Mouse (Mus musculus) embryo, embryonic 11.5 days (tissue): ENCODE data around the gene Stk4.
A peak's percentile ranks its signal among the peaks of the same experiment; 100 is the strongest.
"Not testable (repeated sequence)": the region's sequence is repeated elsewhere in the genome, so short reads cannot be mapped to it uniquely, and the experiment has no call there.

Experiments used
- DNase-seq: peaks from one replicate; pipeline ENCODE4 v3.0.0-alpha.2; 2012; ENCODE audit warnings: low read depth, low spot score

The Stk4 gene

DNA sequence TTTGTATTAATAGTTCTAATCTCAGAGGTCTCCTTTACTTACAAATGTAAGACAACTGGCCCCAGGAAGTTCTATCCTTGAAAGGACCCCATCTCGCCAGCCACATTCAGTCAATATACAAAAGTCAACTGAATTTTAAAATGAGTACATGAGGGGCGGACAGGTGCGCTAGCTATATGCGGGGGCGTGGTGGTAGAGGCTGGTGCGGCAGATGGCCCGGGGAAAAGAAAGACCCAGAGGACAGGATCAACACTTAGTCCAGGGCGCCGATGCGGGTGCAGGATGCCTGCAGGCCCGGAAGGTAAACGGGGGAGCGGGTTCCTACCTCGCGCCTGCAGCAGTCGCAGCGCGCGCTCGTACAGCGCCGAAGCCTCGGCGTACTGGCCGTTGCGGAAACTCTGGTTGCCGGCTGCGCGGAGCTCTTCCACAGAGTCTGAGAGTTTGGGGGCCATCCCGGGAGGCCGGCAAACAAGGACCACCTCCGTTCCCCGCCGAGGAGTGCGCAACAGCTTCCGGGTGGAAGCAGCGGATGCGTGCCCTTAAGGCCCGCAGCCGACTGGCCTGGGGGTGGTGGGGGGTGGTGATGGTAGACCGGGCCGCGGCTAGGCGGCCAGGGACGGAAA is at the start of gene Stk4:
Stk4 (plus strand) TSS at position 181 of the 623 bp plus-strand sequence.
- no peak for DNase-seq

DNA sequence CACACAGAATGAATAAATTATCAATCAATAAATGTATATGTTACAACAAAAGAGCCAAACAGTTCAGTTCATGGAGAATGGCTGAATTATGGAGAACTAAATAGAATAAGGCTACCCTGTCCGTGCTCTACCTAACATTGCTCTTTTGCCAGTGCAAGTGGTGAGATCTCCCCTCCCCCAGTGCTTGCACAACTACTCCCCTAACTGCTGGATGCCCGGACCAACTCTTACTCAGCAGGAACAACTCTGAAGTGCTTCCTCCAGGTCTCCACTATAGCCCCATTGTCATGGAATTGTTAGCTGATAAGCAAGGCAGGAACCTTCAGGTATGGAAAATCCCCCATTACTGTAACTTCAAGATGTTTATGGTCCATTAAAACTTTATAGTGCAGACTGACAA is 48.0 kb upstream of the Stk4 start:
- no peak for DNase-seq

DNA sequence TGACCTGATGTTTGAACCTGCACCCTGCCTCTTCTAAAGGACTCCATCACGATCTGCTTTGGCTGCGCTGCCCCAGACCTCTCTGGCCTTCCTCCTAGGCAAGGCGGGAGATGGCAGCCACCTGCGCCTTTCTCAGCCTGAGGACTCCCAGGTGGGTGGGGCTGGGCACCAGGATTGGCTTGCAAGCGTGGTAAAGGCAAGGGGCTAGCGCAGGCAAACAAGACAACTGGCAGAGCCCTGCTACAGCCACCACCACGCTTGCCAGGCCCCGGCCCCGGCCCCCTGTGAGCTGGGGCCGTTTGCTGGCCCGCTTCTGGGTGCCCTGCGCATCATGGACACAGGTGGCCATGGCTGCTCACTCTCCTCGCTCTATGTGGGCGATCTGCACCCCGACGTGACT is 45.0 kb upstream of the Stk4 start, which contains the start of gene Pabpc1l:
Pabpc1l (plus strand) TSS at position 301 of the 400 bp plus-strand sequence.
- no peak for DNase-seq

DNA sequence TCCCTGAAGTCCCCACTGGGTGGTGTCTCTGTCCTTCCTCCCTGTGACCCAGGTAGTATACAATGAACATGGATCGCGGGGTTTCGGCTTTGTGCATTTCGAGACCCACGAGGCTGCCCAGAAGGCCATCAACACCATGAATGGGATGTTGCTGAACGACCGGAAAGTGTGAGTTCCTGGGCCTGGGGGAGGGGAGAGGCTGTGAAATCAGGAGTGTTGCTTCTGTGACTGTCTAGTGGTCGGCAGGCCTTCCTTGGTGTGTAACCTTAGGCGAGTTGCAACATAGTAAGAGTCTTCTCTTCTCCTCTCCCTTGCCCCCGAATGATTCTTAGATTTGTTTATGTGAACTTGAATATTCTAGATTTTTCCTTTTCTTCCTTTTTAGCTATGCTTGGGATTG is 39.0 kb upstream of the Stk4 start:
- DNase-seq = no peak

DNA sequence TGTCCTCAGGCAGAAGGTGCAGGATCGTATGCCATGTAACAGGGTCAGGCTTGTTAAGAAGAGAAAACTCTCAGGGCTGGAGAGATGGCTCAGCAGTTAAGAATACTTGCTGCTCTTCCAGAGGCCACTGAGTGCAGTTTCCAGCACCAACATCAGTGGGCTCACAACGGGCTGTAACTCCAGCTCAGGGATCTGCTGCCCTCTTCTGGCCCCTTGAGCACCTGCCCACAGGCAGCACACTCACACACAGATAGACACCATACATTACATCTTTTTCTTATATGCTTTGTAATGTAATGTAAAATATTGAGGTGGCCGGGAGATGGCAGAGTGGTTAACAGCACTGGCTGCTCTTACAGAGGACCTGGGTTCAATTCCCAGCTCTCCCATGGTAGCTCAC is 37.1 kb upstream of the Stk4 start:
- DNase-seq = no peak

DNA sequence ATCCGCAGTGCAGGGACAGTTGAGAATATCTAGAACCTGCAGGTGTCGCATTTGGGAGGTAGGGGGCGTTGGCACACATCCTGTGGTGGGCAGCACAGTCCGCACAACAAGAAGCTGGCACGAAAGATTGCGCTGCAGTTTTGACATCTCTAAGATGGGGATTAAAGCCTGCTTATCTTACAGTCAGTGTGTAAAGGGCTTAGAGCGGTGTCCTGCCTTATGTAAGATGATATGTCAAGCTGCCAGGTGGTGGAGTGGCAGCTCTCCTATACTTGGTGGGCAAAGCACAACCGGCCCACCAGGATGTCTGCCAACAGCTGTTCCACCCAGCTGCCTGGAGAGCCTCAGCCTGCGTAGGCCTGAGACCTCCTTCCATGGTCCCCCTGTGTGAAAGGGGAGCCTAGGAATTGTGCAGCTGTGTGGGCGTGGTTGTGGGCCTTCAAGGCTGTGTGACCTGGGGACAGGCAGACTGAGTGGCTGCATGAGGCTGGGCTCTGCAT is 33.6 kb upstream of the Stk4 start:
- no peak for DNase-seq

DNA sequence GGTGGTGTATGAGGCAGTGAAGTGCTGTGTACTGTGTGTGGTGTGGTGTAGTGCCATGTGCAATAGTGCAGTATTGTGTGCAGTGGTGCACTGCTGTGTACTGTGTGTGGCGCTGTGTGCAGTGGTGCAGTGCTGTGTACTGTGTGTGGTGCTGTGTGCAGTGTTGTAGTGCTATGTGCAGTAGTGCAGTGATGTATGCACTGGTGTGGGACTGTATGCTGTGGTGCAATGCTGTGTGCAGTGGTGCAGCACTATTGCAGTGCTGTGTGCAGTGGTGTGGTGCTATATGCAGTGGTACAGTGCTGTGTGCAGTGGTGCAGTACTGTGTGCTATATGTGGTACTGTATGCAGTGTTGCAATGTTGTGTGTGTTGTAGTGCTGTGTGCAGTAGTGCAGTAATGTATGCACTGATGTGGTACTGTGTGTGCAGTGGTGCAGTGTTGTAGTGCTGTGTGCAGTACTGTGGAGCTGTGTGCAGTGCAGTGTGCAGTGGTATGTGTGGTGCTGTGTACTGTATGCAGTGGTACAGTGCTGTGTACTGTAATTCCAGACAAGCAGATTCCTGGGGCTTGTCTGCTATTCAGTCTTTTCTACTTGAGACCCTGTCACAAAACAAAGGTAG is 31.6 kb upstream of the Stk4 start:
- DNase-seq = no peak

DNA sequence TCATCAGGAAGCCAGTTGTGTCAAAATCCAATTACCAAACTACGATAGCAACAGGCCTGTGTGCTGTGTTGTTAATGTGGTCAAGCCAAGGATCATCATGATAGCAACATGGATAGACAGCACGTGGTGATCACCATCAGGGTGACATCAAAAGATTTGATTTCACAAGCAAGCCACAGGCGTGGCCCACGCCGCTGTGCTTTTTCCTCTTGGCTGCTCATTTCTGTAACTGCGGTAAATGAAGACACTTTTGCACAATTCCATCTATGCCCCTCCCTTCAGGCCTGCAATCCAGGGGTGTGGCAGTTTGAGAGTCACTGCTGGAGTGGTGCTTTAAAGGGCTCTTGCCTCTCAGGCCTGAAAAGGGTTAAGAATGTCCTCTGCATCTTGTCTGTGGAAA is 29.2 kb upstream of the Stk4 start:
- DNase-seq = no peak

DNA sequence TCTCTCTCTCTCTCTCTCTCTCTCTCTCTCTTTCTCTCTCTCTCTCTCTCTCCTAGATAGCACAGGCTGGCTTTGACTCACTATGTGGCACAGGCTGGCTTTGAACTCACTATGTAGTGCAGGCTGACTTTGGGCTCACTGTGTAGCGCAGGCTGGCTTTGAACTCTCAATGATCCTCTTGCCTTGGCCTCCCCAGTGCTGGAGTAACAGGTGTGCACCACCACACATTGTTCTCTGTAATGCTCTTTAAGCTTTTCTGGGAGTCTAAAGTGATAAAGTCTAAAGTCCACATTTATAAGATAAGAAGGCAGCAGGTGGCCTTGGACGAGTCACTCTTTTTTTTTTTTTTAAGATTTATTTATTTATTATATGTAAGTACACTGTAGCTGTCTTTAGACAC is 28.6 kb upstream of the Stk4 start:
- no peak for DNase-seq

DNA sequence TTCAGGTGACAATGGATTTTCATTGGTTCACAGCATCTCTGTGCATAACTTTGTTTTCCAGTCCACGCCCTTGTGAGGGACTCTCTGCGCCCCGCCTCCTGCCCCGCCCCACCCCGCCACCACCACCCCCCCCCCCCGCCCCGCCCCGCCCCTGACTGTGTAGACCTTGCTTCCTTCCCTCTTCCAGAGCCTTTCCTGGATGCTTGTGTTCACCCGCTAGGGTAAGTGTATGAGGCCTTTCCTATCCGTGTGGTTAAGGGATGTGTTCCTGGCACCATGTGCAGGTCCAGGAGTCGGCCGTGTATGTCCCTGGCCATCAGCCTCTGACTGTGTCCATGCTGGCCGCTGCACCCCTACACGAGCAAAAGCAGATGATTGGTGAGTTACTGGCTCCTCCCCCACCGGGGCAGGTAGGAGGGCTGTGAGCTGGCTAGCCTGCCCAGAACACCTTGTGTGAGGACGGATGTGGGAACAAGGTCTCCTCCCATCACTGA is 22.9 kb upstream of the Stk4 start:
- peak; percentile 14 for DNase-seq

DNA sequence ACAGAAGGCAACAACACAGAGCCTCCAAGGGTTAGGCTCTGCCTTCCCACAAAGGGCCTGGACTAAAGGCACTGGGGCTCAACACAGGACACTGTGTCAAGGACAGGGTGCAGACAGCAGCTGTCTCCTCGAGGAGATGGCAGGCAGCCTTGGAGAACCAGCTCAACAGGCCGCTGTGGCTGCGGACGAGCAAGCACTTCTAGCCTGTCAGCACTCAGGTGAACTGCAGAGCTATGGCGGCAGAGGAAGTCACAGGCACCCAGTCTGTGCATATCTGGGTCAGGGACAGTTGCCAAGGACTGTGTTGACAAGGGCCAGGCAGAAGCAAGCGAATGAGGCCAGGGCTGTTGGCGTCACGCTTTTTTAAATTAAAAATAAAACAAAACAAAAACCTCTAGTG is 16.4 kb upstream of the Stk4 start:
- DNase-seq = no peak

DNA sequence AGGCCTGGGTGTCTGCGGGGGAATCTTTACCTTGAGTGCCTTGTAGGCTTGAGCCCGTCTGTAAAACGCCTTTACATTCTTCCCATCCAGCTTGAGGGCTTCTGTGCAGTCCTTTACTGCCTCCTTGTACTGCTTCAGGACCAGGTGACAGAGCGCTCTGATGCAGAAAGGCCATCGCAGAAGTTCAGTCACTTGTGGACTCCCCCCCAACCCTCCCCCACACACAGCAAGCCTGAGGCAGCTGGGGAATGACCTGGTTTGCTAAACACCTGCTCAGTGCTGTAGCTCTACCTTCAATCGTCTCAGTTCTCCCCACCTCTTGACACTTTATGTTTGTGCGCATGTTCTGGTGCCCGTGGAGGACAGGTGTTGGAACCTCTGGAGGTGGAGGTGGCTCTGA is 15.5 kb upstream of the Stk4 start:
- DNase-seq = no peak

DNA sequence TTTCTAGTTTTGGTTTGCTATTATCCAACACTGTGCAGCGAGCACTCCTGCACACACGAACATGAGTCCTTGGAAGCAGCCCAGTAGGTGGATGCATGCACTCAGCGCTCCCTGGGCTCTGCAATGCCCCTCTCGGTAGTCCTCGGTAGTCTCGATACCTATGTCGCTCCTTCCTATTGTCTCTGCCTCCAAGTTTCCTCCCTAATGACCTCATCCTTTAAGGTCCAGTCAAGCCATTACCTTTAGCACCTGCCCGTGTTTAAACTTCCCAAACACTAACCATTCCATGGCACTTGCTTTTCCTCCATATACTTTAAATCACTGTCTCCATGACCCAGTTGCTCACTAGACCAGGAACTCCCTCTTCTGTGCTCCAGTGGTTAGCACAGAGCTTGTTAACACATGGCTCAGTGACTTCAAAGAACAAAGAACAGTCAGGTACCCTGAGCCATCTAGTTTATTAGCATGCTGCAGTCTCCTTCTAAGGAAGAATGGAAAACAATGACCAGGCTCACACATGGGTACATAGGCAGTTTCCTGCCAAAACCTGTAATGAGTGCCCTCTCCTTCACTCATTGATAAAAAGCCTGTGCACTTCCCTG is 10.4 kb upstream of the Stk4 start:
- DNase-seq = no peak

DNA sequence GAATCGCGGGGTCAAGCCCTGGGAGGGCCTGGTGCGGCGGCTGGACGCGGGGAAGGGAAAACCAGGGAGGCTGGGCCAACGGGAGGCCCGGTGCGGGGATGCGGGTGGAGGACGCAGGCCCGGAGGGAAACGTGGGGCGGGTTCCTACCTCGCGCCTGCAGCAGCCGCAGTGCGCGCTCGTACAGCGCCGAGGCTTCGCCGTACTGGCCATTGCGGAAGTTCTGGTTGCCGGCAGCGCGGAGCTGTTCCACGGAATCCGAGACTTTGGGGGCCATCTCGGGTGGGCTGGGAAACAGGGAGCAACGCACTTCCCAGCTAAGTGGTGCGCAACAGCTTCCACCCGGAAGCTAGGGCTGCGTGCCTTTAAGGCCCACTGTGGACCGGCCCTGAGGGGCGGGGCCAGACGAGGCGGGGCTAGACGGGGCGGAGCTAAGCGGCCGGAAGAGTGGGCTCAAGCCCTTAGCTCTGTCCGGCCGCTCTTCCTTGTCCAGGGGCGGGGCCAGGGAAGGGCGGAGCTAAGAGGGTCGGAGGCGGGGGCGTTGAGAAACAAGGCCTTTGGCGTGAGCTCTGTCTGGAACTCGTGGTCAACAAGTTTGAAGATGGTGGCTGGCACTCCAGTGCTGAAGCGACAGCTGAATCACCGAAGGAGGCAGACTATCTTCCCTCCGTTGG is 779 bp downstream of the Stk4 start, which contains the start of gene Tomm34:
Tomm34 (minus strand) TSS at position 405 of the 672 bp plus-strand sequence.
- peak; percentile 94 for DNase-seq

DNA sequence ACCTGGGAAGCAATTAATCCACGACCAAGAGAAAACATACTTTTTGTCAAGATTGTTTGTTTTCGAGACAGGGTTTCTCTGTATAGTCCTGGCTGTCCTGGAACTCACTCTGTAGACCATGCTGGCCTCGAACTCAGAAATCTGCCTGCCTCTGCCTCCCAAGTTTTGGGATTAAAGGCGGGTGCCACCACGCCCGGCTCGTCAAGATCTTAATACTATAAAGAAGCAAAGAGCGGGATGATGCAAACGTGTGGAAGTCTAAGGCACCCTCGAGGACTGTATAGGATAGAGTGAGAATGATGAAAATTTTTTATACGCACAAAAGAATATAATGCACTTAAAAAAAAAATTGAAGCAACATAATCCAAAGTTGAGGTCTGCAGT is 1.3 kb downstream of the Stk4 start:
- not testable (repeated sequence) for DNase-seq

DNA sequence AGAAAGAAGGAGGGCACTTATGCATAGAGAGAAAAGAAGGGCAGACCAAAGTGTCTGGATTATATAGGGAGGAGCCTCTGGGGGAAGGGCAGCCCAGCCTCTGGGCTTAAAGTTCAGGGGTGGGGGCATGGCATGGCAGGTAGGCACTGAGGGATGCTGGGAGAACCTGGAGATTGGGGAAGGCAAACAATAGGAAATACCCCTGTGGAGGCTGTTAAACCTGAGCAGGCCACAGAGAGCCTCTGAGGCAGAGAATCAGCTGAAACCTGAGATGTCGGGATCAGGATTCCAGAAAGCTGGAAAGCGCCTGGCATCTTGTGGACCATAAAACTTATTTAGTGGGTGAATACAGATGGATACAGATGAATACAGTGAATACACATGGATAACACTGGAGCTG is 2.0 kb downstream of the Stk4 start:
- no peak for DNase-seq

DNA sequence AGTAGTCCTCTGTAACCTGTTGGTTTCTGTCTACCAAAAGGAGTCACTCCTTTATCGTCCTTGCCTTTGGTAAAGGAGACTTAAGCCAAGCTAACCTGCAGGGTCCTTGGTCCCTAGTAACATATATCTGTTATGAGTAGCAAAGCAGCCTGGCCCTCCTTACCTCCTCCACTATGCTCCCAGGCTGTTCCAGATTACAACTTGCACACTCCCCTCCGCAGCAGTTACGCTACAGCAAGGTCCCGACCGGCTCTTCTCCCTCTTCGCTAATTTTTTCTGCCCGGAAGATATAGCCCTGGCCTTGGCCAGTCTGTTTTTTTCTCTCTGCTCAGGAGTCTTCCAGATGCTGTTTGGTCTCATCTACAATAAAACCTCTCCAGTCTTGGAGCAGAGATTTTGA is 3.0 kb downstream of the Stk4 start:
- DNase-seq = no peak

DNA sequence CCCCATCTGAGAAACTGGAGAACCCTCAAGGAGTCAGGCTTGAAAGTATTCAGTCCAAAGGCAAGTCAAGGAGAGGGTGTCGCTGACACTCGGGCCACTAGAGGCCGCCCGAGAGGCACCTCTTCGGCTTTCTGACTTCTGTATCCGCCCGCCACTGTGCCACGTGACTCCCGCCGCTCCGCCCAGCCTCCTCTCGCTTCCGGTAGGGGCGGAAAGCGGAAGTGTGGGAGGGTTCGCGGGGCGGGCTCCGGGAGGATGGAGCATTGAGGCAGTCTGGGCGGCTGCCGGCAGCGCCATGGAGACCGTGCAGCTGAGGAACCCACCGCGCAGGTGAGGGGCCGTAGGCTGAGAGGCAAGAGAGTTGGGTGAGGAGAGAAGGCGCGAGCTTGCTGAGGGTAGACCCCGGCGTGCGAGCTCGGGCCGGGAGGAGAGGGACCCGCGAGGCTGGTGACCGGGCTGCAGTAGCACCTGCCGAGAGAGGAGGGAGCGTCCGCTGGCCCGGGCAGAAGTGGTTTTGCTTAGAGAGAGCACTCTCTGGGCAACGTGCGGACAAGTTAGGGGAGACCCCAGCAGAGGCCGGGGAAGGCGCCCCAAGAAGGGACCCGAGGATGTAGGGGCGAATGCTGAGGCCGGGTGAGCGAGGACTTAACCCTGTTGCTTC is 3.9 kb downstream of the Stk4 start:
- peak; percentile 96 for DNase-seq

DNA sequence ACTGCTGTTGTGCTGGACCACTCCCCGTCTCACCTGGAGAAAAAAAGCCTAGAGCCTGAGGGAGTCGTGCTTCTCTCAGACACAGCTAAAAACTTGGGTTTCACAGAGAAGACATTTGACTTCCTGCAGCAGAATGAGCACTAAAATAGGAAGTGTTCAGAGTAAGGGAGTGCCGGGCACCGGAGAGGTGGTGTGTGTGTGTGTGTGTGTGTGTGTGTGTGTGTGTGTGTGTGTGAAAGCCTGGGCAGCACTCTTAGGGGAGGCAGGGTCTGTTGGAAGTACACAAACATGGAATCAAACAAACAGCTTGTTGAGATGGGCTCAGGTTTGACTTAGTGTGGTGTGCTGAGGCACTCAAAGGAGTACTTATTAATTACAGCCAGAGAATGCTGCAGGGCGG is 5.0 kb downstream of the Stk4 start:
- DNase-seq = no peak

DNA sequence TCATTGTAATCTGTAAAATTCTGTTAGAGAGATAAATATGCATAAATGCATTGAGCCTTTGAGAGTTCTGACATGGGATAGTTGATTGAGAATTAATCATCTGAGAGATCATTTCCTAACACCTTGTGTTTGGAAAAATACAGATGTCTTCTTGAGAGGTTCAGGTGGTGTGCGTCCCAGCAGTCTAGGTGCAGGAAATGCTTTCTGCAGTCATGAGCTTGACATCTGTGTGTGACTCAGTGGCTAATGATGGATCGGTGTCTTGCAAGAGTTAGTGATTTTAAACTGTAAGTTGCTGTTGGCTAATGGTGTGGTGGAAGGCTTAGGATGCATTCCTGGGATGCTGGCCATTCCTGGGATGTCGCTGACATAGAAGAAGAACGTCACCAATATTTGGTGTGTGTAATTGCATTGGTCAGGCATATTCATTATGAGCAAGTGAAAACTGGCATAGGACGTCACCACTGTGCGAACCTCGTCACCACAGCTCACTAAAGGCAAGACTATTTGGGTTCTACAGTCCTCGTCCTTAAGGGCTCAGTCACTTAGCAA is 6.8 kb downstream of the Stk4 start:
- DNase-seq = no peak

DNA sequence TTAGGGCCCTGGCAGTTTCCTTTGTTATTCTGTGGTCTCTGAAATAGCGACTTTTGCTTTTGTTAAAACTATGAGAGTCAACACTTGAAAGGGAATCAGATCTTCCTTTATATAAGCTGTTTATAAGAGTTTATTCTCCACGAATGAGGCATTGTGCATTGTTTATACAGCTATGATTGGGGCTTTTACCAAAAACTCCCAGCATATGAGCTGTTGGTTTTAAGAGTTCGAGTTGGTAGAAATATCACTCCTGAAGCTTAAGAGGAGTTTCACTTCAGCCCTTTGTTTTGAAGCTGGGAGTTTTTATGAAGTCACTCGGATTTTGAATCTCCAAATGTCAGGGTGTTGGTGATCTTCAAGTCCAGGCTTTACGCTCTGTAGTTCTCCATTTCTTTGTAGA is 7.8 kb downstream of the Stk4 start:
- DNase-seq = no peak

DNA sequence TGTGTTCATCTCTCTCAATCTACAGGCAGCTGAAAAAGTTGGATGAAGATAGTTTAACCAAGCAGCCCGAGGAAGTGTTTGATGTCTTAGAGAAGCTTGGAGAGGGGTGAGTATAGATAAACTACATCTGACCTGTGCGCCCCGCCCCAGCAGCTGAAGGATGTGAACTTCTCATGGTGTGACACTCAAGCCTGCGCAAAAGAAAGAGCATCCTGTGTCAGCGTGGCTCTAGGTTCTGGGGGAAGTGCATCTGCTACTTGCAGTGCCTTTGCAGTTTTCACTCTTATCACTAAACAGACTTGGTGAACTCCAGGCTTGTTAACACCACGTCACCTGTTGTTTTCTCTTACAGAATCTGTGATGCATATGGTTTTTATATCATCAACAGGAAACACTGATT is 9.4 kb downstream of the Stk4 start:
- no peak for DNase-seq
